Mouse (Mus musculus): ENCODE results near the gene Tom1l2. TPM values are rescaled to one million over a fixed set of nuclear protein-coding genes. Genes with fewer than 3 reads are reported as not detected.

The Tom1l2 gene
- polyA plus RNA-seq, 1 experiment: 78.9 TPM

GRCm38 (mm10) chr11:60306834-60307233 lies 45.9 kb downstream of the Tom1l2 start:
- DNase-seq (ENCODE audit: low read depth): no peak

GRCm38 (mm10) chr11:60305611-60306010 lies 47.1 kb downstream of the Tom1l2 start:
- DNase-seq (ENCODE audit: low read depth): no peak

GRCm38 (mm10) chr11:60303497-60303896 lies 49.2 kb downstream of the Tom1l2 start:
- no peak for DNase-seq (ENCODE audit: low read depth)

- DNase-seq (ENCODE audit: low read depth): no peak
These were observed 50.2 kb downstream of the Tom1l2 start for GRCm38 (mm10) chr11:60302354-60303083.

DNA sequence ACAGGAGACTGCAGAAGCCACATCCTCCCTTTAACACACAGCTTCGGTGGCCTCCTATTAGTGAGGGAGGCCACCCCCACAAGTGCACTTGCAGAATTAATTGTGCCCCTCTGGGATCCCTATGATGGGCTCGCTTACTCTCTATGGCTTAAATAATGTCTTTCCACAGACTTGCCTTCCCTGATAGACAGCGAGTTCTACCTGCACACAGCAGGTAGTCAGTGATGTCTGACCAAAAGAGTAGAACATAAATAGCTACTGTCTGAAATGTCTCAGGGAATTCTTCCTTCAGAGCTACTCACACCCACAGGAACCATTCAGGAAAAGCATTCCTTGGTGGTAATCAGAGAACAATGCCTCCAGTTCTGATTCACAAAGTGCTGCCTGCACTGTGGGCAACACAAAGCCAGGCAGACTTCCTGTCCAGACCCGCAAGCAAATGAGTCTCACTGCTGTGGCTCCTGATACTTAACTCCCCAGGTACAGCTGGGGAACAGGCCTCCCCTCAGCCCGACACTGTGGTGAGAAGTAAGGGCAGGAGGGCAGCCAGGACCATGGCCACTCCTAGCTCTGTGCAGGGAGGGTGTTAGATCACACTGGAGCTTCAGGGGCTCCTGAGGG lies 51.0 kb downstream of the Tom1l2 start:
- DNase-seq (ENCODE audit: low read depth): no peak

DNA sequence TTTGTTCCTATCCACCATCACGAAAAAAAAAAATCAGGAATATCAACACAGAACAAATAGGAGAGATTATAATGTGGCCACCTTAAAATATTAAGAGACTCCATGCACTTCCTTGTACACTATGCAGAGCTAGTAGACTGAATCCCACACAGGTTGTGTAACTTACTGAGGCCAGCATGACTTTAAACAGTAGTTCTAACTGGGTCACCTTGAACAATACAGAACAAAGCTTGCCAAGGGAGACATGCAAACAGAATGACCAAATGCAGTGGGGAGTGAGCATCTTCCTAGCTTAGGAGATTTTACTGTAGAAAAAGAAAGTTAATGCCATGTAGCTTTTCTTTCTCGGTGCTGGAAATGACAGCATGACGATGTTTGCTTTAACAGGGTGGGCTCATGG lies 52.4 kb downstream of the Tom1l2 start:
- DNase-seq (ENCODE audit: low read depth): no peak

DNA sequence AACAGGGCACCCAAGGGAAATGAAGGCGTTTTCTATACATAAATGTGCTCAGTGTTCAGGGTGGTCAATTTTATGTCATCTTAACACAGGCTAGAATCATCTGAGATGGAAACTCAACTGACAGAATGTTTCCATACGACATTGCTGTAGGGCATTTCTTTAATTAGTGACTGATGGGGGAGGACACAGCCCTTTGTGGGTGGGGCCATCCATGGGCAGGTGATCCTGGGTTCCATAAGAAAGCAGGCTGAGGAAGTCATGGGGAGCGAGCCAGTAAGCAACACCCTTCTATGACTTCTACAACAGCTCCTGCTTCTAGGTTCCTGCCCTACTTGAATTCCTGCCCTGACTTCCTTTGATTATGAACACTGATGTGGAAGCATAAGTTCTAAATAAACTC lies 54.9 kb downstream of the Tom1l2 start:
- DNase-seq (ENCODE audit: low read depth): no peak

- DNase-seq (ENCODE audit: low read depth): no peak
These were observed 57.9 kb downstream of the Tom1l2 start for GRCm38 (mm10) chr11:60294630-60295313.

DNA sequence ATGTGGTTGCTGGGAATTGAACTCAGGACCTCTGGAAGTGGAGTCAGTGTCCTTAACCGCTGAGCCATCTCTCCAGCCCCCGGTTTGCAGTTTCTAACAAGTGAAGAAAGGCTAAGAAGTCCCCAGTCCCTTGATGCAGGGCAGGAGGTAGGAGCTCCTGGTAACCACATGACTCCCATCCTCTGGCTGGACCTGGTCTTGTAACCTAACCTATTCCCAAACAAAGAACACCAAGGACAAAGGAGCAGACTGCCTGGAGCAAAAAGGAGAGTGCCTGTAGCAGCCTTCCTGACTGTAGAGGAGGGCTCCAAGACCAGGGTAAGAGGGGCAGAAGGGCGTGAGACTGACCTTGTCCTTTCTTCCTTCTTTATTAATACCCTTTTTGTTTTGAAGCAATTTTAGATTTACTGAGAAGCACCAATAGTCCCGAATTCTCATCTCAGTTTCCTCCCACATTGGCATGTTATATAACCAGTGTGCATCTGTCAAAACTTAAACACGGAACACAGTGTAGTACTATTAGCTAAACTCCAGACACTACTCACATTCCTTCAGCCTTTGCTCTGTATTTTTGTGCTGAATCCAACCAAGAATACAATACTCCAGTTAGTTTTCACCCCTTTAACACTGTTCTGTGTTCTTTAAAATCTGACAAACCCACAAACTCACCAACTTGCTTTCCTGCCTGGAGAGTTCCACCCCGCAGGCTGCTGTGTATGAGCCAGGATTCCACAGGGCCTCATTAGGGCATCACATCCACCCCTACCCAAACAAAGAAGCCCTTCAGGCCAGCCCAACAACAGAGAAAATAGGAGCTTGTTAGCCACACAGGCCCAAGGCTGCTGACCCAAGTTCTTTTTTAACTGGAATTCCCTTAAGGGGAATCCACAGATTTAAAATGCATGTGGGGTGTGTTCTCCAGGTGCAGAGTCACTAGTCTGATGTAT lies 58.7 kb downstream of the Tom1l2 start:
- no peak for DNase-seq (ENCODE audit: low read depth)

DNA sequence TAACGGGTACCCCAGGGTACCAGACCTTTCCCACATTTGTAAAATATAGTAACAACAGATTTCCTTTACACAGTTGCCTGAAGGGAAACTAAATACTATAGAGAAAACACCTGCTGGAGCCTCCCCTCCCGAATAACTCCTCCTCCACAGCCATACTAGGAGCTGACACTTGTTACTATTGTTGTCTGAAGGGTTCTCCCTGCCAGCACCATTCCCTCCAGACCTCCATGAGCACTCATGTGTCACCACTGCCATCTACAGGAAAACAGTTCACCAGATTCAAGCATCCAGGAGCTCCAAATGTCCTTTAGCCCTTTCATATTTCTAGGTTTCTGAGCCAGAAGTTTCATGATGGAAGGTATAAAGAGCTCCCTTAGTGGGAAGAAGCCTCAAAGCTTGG lies 60.0 kb downstream of the Tom1l2 start:
- DNase-seq (ENCODE audit: low read depth): no peak

DNA sequence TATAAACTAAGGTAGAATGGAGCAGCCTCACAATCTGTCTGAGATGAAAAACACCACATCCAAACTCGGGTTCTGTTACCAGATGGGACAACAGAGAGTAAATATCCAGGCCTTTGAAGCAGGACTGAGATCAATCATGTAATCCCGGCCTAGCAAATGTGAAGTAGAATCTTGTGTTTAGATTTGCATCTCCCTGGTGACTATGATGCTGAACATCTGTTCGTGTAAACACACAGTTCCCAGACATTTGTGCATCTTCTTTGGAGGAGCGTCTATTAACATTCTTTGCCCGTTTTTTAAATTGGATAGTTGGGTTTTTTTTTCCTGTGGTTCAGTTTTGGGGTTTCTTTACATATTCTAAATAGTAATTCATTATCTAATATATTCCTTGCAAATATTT lies 63.7 kb downstream of the Tom1l2 start:
- DNase-seq (ENCODE audit: low read depth): no peak

DNA sequence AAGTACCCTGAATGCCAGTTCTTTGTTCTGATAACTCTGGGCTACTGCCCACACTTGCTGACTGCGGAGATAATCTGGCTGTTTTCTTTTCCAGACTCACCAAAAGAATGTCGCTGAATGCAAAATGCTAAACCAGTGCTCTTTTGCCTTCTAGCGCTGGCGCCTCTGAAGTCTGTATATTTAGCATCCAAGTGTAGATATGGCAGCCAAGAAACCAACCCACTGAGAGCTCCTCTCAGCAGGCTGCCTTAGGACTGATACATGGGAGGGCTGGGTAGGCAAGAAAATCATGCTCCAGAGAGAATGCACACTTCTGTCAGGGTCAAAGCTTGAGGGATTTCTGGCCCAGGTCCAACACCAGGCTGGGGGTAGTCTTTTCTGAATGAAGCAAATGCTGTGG lies 66.4 kb downstream of the Tom1l2 start:
- no peak for DNase-seq (ENCODE audit: low read depth)

GRCm38 (mm10) chr11:60280429-60281414 lies 72.0 kb downstream of the Tom1l2 start:
- DNase-seq (ENCODE audit: low read depth): no peak

DNA sequence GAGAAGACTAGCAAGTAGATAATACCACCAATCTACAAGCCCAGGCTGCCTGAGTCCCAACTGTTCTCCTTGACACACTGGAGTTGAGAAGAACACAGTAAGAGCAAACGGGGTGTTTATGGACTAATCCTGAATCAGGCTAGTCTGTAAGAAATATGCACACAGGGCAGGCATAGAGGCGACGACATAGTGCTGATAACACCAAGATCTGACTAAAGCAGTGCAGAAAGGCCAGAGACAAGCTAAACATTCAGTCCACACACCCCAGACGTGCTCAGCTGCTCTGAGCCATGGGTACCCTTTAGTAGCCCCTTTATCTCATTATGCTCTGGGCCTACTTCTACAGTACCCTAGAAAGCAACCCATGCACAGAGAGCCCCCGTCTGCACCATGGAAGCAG lies 73.2 kb downstream of the Tom1l2 start:
- no peak for DNase-seq (ENCODE audit: low read depth)

GRCm38 (mm10) chr11:60277771-60278170 lies 74.9 kb downstream of the Tom1l2 start:
- DNase-seq (ENCODE audit: low read depth): no peak

DNA sequence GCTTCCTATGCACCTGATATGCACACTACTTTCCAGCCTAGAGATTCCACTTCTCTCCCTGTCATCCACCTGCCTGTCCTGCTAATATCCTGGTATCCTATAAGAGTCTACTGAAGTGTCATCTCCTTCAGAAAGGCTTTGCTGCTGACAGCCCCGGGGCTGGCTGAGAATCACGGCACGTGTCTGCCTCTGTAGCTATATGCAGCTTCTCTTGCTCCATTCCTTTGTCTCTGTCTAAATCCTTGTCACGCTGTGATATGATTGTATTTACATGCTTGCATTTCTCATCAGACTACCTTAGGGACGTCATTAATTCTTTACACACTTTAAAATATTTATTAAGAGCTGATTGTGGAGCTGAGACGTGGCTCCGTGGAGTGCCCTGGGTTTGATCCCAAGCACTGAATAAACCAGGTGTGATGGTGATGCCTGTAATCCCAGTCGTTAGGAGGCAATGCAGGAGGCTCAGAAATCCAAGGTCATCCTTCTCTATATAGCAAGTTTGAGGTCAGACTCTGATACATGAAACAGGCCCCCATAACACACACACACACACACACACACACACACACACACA lies 75.5 kb downstream of the Tom1l2 start:
- no peak for DNase-seq (ENCODE audit: low read depth)

- DNase-seq (ENCODE audit: low read depth): no peak
These were observed 76.2 kb downstream of the Tom1l2 start for GRCm38 (mm10) chr11:60276408-60277093.

DNA sequence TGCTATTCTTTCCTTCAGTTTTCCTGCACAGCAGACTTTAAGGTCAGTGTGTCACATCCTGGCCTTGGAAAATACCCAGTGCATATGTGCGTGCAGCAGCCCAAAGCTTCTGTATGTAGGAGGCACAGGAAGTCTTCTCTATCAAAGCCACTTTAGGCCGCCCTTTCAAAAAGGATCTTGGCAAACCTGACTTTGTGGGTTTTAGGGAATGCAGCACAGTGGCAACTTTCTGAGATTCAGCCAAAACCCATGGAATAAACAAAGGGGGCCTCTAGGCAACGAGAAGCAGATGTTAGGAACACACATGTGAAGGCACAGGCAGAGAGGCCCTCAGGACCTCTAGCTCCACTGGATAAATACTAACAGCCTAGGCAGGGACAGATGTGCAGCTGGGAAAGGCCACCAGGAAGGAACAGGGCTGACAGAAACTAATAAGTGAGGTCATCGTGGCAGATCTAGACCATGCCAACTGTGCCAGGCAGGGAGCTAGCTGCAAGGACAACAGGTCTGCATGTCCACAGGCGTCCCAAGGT lies 79.4 kb downstream of the Tom1l2 start:
- no peak for DNase-seq (ENCODE audit: low read depth)

- no peak for DNase-seq (ENCODE audit: low read depth)
These were observed 84.1 kb downstream of the Tom1l2 start for GRCm38 (mm10) chr11:60268563-60268962.

Measured in gonadal fat pad, adult 2 months (tissue).